Mouse (Mus musculus) ZHBTc4 (cell line): ENCODE data around the gene Gm49486.
A peak's percentile ranks its signal among the peaks of the same experiment; 100 is the strongest.
"Not testable (repeated sequence)": the region's sequence is repeated elsewhere in the genome, so short reads cannot be mapped to it uniquely, and the experiment has no call there.

Experiments used
- DNase-seq: peaks from one replicate; pipeline ENCODE4 v3.0.0-alpha.2; 2011; ENCODE audit warnings: low read depth, low spot score

Gene Gm49486

DNA sequence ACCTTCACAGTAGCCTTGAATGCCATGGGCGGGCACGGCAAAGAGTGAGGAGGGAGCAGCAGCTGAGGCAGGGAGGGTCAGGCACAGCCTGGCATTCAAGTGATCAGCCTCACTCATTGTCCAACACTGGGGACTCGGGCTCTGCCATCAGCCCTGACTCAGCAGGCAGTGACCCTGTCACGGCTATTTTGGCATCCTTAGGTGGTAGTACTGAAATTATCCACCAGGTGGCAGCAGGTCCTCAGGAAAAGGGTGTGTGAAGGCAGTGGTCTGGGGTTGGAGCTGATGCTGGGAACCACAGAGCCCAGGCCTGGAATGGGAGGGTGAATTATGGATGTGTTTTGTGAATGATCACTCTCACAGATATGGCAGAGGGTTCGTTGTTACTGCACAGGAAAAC lies 4.5 kb upstream of the Gm49486 start:
- DNase-seq: peak; percentile 90

DNA sequence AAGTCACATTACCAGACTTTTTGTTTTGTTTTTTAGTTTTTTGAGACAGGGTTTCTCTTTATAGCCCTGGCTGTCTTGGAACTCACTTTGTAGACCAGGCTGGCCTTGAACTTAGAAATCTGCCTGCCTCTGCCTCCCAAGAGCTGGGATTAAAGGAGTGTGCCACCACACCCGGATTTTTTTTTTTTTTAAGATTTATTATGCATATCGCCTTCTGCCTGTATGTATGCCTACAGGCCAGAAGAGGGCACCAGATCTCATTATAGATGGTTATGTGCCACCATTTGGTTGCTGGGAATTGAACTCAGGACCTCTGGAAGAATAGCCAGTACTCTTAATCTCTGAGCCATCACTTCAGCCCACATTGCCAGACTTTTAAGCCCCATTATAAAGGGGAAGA lies 3.4 kb upstream of the Gm49486 start:
- not testable (repeated sequence) for DNase-seq

DNA sequence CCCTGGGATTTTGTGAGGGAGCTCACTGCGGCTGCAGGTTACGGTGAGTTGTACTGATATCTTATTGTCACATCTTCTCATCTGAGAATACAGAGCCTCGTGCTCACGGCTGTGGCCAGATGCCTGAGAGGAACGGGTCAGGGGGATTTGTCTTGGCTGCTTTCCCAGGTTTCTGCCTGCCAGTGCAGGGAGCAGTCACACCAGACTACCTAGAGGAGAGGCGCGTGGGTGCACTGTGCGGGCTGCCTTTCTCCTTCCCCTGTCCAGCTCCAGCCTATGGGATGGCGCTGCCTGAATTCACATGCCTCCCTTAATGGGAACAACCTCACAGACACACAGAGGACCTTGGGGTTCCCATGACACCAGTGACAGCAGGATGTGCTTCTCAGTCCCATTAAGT lies 6.1 kb downstream of the Gm49486 start:
- no peak for DNase-seq

DNA sequence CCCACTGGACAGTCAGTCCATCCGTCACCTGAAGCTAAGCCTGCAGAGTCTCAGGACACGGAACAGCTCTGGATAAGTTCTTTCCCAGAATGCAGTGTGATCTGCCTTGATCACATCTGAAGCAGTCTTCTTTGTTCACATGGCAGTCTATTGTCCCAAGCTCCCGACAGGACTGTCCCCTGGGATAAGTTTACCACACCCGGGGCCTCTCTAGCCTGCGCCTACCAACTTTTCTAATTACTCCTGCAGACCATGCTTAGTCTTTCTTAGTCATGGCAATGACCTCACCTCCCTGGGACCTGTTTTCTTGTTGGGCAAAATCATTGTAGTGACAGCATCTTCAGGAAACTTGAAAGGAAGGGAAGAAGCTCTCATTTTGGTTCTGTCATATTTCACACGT lies 8.8 kb downstream of the Gm49486 start:
- no peak for DNase-seq

DNA sequence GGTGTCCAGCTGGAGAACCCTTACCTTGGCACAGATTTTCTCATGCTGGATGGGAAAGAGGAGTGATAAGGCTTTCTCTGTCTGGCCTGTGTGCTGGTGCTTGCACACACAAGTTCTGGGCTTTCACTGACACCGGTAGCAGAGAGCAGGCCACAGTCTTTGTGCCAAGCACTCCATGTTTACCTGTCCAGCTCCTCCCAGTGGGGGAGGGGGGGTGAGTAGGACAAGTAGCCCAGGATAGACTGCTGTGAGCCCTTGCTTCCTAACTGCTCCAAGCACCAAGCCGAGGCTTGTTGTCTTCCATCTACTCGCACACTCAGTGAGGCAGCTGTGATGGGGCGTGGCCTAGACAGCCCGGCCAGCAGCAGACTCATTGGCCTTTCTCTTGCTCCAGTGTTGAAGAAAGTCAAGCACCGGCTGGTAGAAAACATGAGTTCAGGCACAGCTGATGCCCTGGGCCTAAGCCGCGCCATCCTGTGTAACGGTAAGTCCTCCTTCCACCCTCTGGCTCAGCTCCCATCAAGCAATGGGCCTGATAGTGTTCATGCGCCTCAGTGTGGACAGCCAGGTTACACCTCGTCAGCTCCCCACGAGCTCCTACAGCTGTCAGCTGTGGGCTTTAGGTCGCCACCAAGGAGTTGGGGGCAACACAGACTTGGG lies 13.5 kb downstream of the Gm49486 start:
- DNase-seq: no peak

DNA sequence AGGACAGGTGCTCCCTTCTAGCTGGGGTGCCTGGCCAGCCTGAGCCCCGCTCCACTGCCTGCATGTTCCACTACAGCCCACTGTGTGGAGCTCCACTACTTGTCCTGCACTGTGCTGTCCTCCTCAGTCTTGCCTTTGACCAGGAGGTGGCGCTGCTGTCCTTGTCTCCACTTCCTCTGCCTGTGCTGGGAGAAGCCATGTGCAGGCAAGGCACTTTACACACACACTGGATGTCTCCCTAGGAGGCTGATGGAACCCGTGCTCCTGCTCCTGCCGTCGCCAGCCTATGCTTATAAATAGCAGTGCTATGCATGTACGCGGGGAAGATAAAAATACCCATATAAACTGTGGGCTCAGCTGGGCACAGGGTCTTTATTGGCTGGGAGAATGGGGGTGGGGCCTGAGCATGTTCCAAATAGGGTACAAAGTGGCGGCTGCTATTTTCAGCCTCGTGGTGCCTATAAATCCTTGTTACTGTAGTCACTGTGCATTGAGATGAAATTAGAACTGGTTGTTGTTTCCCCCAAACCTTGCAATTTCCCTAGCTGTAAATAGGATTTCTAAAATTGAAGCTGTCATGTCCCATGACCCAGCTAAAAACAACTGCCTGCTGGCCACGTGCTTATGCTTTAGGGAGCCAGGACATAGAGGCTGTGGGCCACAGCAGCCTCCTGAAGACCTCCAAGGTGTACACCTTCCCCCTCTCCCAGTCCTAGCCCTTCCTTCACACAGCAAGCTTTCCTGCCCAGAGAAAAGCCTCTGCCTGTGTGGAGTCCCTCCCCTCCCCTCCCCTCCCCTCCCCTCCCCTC lies 14.2 kb downstream of the Gm49486 start:
- peak; percentile 96 for DNase-seq

DNA sequence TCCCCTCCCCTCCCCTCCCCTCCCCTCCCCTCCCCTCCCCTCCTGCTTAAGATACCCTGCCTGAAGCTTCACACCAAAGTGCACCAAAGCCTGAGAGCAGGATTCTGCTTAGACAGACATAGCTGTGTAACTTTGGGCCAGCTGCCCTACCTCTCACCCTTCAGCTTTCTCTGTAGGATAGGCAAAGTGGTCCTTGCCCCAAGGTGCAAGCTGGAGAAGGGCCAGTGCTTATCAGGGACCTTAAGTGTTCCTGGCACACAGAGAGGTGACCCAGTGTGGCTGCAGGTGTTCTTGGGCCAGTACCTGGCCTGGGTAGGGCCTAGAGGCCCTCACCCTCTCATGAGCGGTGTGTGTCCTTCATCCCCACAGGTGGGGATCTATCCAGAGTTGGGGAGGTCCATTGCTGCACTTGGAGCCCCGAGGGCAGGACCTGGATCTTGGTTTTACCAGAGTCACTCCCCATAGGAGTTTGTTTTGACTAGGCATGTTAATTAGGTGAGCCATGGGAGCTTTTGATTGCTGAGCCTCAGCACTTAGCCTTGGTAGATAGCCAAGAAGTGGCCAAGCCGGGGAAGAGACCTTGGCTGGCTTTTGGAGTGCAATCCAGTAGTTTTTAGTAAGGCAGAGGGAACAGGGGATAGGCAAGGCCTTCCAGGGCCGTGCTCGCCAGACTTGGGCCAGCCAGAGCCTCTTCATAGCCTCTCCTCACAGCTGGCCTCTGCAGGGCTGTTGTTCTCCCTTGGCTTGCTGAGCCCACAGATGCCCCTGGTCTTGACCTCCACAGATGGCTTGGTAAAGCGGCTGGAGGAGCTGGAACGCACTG lies 15.1 kb downstream of the Gm49486 start:
- no peak for DNase-seq

DNA sequence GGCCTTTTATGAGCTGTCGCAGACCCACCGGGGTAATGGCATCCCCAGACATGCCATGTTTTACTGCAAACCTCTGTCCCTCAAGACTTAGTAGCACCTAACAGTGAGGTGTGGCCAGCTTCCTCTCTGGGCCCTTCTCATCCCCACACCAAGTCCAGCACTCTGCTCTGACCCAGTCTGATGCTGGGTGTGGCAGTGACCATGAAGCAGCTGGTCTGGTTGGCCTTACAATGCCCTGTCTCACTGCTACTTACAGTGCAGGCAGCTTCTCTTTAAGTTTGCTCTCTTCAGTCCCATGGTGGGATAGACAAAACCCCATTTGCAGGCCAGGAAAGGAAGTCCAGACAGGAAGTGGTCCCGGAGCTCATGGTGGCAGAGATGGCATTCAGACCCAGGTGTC lies 16.1 kb downstream of the Gm49486 start:
- no peak for DNase-seq

DNA sequence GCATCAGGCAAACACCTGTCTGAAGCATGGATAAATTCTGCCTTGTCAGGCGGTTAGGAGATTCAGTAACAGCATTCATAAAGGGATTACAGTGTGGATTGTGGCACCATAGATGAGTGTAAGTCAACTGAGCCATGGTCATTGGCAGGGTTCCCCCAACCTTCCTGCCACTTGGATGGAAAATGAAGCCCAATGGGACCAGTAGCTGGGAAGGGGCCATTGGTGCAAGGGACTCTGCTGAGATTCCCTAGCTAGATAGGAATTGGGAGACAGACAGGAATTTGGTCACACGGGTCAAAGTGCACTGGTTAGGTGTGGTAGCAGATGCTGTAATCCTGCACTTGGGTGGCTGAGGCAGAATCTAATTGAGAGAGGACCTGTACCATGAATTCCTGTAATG lies 21.0 kb downstream of the Gm49486 start:
- DNase-seq: no peak

DNA sequence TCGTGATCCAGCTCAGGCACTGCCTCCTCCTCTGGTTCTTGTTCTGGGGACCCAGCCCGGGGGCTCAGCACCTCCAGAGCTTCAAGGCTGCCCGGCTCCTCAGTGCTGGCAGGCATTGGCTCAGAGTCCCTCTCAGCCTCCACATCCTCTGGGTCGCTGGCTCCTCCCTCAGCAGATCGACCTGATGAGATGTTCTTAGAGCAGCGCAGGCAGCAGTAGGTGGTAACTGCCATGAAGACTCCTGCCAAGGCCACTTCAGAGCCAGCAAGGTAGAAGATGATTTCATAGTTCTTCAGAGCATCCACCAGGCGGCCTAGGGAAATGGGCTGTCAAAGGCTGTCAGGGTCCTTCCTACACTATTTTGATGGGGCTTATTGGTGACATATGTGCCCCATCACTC lies 22.0 kb downstream of the Gm49486 start:
- no peak for DNase-seq

DNA sequence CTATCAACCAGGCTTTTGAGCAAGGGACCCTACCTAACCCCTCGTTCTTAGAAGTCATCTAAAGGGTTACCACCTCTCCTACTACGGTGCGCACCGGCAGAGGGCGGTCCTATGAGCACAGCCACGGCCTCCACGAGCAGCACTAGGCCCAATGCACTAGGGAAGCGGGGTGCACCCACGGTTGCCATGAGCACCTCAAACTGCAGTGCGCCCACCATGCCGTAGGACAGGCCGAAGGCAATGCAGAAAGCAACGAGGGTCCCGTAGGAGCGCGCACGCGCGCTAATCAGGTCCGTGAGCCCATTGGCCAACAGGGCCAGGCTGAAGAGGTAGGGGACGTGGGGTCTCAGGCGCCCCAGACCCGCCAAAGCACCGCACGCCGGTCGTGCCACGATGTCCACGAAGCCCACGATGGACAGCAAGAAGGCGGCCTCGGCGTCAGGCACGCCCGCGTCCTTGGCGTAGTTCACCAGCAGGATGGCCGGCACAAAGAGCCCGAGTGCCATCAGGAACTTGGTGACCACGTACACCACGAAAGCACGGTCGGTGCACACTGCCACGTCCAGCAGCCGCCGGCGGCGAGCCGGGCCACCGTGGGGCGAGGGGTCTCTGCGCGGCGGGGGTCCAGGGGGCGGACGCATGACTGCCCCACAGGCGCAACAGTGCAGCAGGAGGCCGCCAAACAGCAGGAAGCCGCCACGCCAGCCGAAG lies 22.7 kb downstream of the Gm49486 start:
- peak; percentile 57 for DNase-seq

DNA sequence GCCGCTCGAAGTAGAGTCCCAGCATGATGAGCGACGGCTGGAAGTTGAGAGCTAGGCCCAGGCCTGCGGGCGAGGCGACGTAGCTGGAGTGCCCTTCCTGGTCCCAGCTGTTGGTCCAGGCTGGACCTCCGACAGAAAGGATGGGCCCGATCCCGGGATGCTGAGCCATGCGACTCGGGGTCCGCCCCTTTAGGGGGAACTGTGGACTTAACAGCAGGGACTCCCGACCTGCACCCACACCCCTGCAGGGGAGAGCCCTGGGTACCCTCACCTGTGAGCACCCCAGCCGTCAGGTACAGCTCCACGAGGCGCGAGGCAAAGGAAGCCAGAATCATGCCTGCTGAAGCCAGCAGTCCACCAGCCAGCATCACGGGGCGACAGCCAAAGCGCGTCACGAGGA lies 23.4 kb downstream of the Gm49486 start:
- DNase-seq: peak; percentile 23

DNA sequence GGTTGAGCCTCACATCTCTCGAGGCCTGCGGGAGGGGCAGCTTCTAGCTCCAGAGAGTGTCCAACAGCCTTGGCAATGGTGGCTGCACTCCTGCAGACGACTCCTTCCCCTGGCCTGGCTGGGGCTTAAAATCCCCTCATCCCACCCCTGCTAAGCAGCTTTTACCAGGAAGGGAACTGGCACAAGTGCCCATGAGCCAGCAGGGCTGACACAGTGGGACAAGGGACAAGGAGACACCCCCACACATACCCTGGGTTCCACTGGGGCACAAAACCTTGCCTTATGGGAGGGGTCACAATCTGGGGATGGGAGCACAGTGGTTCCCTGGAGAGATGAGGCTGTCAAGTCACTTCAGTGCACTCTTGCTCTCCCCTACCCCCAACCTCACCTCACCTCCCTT lies 25.5 kb downstream of the Gm49486 start, which contains the start of gene Slc16a8:
Slc16a8 (minus strand) TSS at position 101 of the 400 bp plus-strand sequence.
- DNase-seq: no peak

DNA sequence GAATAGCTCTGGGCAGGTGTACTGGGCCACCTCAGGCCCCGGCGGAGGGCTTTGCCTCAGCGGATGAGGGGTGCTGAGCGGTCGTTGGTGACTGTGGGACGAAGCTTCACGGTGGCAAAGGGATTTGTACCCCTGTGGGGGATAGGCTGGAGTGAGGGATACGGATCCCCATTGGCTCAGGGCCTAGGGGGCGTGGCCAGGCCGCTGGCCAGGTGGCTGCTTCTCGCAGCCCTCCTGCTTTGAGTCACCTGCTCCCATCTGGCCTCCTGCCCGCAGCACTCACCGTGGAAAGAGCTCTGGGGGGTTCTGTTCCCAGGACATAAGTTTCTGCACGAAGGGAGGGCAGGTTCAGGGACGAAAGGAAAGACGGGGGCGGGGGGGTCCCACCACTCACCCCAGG lies 29.3 kb downstream of the Gm49486 start:
- DNase-seq: peak; percentile 51

DNA sequence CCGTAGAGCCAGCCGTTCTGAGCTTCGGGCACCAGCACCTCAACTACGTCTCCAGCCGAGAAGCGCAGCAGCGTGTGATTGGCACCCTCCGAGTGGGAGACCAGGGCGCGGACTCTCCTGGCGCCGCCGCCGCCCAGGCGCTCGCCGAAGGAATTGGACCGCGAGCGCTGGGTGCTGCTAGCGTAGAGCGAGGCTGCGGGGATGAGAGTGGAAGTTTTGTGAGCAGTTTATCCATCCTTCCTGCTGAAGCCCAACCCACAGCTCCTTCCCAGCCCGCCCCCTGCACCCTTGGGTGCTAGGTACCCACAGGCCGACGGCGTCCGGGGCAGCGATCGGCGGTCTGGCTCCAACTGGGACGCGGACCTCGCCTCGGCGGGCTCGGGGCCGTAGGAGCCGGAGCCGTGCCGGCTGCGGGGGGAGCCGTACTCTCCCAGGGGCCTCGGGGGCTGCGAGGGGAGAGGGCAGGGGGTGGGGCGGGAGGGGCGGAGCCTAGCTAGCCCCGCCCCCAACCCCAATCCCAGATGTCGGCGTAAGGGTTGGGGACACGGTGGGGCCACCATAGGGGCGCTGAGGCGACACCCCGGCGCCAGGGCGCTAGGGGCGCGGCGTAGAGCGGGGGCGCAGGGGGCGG lies 32.0 kb downstream of the Gm49486 start:
- peak; percentile 64 for DNase-seq

DNA sequence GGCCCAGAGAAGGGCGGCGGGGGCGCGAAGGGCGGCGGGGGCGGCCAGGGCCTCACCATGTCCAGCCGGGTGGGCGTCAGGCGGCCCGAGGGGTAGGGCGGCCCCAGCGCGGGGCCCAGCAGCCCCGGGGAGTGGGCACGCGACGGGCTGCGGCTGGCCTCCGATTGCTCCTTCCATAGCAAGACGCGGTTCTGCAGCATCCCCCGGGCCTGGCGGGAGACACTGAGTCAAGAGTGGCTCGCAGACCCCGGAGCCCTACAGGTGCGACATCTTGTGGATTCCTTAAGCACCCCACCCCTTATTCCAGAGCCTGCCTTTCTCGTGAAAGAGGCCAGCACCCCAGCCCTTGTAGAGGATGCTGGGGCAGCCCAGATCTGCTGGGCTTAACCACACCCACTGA lies 32.6 kb downstream of the Gm49486 start:
- DNase-seq: no peak

DNA sequence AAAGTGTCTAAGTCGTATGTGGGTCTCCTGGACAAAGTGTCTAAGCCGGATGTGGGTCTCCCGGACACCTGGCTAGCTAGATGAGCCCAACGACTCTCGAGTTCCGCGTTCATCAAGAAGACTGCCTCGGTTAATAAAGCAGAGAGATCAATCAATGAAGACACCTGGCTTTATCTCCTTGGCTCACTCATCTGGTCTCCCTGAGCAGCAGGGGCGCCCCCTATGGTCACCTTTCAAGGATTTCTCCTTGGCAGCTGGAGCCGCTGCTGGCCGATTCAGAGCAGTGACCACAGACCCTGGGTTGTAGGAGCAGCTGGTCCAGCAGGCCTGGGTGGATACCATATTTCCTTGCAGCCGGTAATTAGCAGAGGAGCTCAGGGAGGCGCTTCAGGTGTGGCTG lies 33.2 kb downstream of the Gm49486 start:
- peak; percentile 29 for DNase-seq

DNA sequence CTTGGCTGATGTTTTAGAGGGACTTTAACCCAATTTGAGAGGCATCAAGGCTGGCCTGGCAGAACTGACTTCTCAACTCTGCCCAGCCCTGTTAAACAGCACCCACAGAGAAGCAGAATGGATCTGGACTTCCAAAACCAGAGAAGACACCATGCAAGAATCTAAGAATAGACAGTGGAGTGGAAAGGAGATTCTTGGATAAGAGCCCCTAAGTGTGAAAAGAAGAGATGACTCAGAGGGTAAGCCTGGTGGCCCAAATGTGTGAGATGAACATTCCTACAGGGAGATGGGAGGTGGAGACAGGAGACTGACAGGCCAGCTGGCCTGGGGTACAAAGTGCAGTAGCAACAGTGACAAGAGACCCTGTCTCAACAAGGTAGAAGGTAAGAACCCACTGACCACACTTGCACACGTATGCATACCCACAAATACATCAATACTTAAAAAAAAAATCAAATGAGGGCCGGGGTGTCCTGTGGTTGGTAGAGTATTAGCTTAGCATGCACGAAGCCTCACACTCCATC lies 33.7 kb downstream of the Gm49486 start:
- DNase-seq: no peak

DNA sequence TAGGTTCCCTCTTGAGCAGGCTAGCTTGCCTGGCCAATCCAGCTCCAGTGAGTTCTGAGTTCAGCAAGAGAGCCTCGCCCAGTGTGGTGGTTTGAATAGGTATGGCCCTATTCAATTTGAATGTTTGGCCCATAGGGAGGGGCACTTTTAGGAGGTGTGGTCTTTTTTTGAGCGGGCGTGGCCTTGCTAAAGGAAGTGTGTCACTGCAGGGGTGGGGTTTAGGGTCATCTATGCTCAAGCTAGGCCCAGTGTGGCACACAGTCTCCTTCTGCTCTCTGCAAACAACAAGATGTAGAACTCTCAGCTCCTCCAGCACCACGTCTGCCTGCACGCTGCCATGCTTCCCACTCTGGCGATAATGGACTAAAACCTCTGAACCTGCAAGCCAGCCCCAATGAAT lies 34.5 kb downstream of the Gm49486 start:
- peak; percentile 50 for DNase-seq

DNA sequence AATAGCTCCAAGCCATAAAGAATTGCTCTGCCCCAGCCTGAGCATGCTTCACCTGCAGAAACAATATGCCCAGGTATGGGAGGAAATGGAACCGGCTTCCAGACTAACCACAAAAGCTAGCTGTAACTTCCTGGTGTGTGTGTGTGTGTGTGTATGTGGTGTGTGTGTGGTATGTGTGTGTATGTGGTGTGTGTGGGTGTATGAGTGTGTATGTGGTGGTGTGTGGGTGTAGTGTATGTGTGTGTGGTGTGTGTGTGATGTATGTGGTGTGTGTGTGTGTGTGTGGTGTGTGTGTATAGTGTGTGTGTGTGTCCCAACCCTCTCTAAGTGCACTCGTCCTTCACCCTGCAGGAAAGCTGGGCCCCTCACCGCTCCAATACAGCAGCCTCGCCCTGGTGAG lies 36.2 kb downstream of the Gm49486 start:
- DNase-seq: no peak

DNA sequence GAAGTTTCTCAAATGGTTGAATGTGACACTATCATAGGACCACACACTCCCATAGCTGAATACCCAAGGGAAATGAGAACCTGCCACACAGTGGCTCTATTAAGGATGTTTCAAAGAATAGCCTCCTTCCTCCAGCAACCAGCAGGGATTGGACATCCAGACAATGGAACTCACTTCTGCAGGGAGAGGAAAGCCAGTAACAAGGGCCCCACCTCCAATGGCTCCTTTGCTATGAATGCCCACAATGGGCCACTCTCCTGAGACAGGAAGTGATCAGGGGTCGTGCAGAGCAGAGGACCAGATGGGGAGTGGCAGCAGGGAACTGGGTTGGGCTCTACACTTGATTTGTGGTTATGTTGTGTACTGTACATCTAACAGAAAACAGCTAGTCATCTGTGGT lies 39.3 kb downstream of the Gm49486 start:
- no peak for DNase-seq
